Mouse (Mus musculus) mouse embryonic stem cell (cell line): ENCODE measurements at regions not wholly inside any gene's neighbourhood (a gene's known extent, or its start where the extent isn't known, plus 50 kb on each side); places are given as distances from the start of the nearest gene placed in this dataset.

Experiments used
- in situ Hi-C, 2 experiments: fragments of 300-500 bp; cut with MboI; formaldehyde crosslinking; loops; 1 replicate in 1 of 2; 3 replicates in 1 of 2; pipeline ENCODE4 v1.14.3; 2019 to 2020; ENCODE audit warnings: low sequenced_read_pairs in 2 of 2, low pct_unique_long_range_greater_than_20kb in 1 of 2, mixed read lengths in 1 of 2; ENCODE audit not compliant: unreplicated experiment in 1 of 2

DNA sequence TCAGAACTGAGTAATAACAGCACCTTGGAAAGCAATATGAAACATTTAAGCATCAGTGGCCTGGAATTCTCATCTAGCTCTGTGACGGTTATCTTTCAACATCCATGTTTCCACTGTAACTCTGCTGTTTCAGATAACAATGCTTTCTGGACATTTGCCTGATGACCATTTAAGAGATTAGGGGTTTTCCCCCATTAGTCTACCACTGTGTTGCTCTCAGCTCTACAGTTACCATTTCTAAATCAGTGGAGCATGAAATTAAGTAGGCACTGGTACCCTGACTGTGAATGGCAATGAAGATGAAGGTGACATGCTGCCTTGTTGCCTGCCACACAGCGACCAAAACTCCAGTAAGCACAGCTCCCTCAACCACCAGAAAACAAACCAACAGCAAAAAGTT, 70.7 kb upstream of the Myo3a start:
- in situ Hi-C loops, result no loop called here

DNA sequence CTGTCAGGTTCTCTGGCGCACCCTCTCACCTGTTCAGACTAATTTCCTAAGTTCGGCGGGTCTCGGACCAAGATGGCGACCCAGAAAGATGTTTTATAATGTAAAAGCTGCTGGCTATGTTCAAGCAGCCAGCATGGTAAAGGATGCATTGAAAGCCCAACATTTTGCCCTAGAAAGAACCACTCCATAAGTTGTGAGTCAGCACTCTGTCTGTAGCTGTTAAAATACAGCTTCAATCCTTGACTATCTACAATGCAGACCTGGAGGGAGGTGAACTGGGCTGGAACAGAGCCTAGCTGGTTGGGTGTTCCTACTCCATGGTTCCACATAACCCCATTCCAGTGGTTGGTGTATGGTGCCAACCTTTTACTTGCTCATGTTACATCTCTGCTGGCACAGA, 61.9 kb upstream of the Myo3a start:
- in situ Hi-C loops, result no loop called here

DNA sequence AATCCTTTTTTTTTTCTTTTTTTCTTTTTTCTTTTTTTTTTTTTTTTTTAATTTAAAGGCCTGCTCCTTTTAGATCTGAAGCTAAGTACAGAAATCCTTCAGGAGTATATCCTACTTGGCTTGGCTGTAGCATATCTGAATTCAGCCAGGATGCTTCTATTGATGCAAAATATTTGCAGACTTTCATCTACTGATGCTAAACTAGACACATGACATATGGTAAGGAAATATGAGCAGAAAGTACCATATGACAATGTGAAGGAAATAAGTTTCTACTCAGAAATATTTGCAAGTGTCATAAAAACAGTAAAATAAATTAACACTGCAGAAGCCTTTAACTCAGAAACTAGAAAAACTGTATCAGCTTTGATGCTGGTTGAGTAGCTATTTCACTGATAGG, 61.4 kb upstream of the Myo3a start:
- in situ Hi-C loops, result no loop called here
